ENCODE assay signal across 26 mouse cellular contexts in the genomic region with DNA sequence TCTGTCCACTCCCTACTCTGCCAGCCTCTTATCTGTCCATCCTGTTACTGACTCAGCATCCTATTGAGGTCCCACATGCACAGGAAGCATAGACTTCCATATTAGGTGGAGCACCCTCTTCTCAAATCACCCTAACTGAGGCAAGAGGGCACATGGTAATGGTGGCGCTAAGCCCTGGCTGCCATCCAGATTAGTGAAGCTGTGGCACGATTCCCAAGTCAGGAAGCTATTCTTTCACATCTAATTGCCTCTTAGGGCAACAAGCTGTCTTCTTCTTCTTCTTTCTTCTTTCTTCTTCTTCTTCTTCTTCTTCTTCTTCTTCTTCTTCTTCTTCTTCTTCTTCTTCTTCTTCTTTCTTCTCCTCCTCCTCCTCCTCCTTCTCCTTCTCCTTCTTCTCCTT.
DNase-seq lines count a peak whose midpoint lies in the region; TF ChIP-seq lines count a peak whose summit lies in the region.
"Had no signal": no experiment of that assay in that cellular context is flagged by ENCODE, and none has a peak within 500 bp of the region (broad histone marks: within the 10 kb centered on the region; RNA-seq: fewer than 3 reads in every experiment).

No protein-coding gene starts in this region.

- DNase-seq in cerebellum, postnatal 14 days, result peak; percentile 62 to 67
- no peak for DNase-seq in cerebellum, adult 11-12 months
- DNase-seq in kidney, adult 2 months, result peak; percentile 37
- no peak for DNase-seq in kidney, postnatal 4 days
- DNase-seq in 416B (ENCODE audit: low read depth), result peak; percentile 33
- peak; percentile 12 for DNase-seq in kidney, postnatal 10 days
- no peak for DNase-seq in heart, adult 11 months
- DNase-seq in urinary bladder, postnatal 14 days (ENCODE audit: low spot score), result no peak
- DNase-seq: adrenal gland, adult 2 months; forebrain, postnatal 0 days; heart, postnatal 10 days; lung, adult 2 months; lung, postnatal 10 days; midbrain, embryonic 14.5 days; retina, postnatal 1 day; right cerebral cortex, postnatal 14 days had no signal

- H3K4me1 ChIP-seq in kidney, adult 2 months (ENCODE audit: control insufficient read depth, insufficient read depth, low read length), result no peaks in the 10 kb centered on the region
- H3K4me1 ChIP-seq: embryonic facial prominence, embryonic 15.5 days; heart, embryonic 13.5 days had no signal

- no peaks in the 10 kb centered on the region for H3K27me3 ChIP-seq in kidney, adult 2 months (replicated peaks; ENCODE audit: control insufficient read depth, insufficient read depth, low read length)

- 48% methylated on average over 2 of the region's 2 CpGs for WGBS in kidney, adult 2 months

- H3K27ac ChIP-seq in kidney, adult 2 months (ENCODE audit: insufficient read depth, low read depth, low read length), result no peak overlapping the region
- H3K27ac ChIP-seq: embryonic facial prominence, embryonic 10.5 days; embryonic facial prominence, embryonic 15.5 days; forebrain, embryonic 12.5 days; heart, embryonic 13.5 days; hindbrain, embryonic 14.5 days; layer of hippocampus, adult 2 months; left cerebral cortex, adult 2 months; liver, embryonic 14.5 days; macrophage; neural tube, embryonic 15.5 days had no signal

- H3K4me3 ChIP-seq in kidney, adult 2 months (ENCODE audit: insufficient read depth, low read depth, low read length), result no peak overlapping the region
- H3K4me3 ChIP-seq: embryonic facial prominence, embryonic 10.5 days; embryonic facial prominence, embryonic 15.5 days; forebrain, embryonic 12.5 days; heart, embryonic 13.5 days; layer of hippocampus, adult 2 months; left cerebral cortex, adult 2 months; neural tube, embryonic 15.5 days had no signal

- H3K36me3 ChIP-seq in kidney, adult 2 months (ENCODE audit: control insufficient read depth, insufficient read depth, low read length), result no peaks in the 10 kb centered on the region
- H3K36me3 ChIP-seq: embryonic facial prominence, embryonic 10.5 days; embryonic facial prominence, embryonic 15.5 days; forebrain, embryonic 12.5 days; heart, embryonic 13.5 days; neural tube, embryonic 15.5 days had no signal

- no peak for TF ChIP-seq CTCF in kidney, adult 2 months (conservative IDR thresholded peaks at IDR 0.05; ENCODE audit: insufficient read depth, insufficient read length, low read depth, low read length)

- TF ChIP-seq POLR2A in kidney, adult 2 months (IDR thresholded peaks at IDR 0.05; ENCODE audit: low read depth, low read length), result no peak

Comparison
In these comparisons a context has a peak if more than half of its experiments do, and no peak if none do; other contexts are left out.
1. DNase-seq: peak in cerebellum, postnatal 14 days (2 of 2), kidney, adult 2 months (single experiment), 416B (single experiment) and kidney, postnatal 10 days (single experiment); none in cerebellum, adult 11-12 months (single experiment), kidney, postnatal 4 days (0 of 2), heart, adult 11 months (single experiment) and urinary bladder, postnatal 14 days (single experiment).